Mouse (Mus musculus) MN1 (cell line): ENCODE results near the gene Olfr775.

ENCODE experiments used
- DNase-seq: peaks from one replicate; pipeline ENCODE4 v3.0.0-alpha.2; 2016; ENCODE audit warnings: low spot score

The Olfr775 gene

DNA sequence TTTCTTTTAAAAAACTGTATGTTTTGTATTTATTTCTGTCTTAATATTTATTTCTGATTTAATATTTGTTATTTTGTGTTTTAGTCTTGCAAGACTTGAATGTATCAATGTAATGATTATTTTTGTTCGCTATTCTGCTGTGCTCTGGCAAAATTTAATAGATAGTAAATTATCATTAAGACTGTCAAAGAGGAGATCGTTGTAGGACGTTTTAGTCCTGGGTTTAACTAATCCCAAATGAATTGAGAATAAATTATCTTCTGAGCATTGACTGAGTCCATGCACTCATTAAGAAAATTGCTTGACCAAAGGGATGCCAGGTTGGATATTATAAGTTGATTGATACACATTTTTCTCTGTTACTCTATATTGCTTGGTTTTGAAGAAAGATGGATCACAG is at the start of gene Olfr775:
Gene Olfr775 (plus strand): TSS at position 301 of the 400 bp plus-strand sequence.
- no peak for DNase-seq

DNA sequence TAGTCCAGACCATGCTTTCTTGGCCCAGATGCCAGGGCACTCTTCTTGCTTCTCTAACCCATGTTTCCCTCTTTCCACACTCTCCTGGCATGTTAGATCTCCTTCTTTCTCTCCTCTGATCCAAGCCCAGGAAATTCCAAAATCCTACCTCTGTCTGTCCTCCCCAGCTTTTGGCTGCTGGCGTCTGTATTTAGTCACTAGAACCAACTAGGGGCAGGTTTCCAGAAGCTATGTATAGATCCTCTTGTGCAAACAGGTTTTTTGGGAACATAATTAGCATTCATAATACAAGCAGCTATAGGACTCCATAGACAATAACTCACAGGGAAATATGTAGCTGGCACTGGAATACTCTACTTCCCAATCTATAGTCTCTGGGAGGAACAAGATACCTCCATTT is 17.5 kb upstream of the Olfr775 start:
- DNase-seq, result no peak

DNA sequence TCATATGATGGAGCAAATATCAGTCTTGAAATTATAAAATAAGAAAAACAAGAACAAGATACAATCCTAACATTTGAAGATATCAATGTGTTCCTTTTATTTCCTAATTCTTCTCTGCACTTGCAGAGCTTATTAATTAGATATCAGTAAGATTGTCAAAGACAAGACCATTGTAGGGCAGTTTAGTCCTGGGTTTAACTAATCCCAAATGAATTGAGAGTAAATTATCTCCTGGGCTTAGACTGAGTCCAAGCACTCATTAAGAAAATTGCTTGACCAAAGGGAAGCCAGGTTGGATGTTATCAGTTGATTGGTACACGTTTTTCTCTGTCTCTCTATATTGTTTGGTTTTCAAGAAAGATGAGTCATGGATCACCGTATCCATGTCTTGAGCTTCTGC is 12.3 kb upstream of the Olfr775 start, which contains the start of gene Olfr774:
Gene Olfr774 (plus strand): TSS at position 301 of the 400 bp plus-strand sequence.
- DNase-seq, result no peak

DNA sequence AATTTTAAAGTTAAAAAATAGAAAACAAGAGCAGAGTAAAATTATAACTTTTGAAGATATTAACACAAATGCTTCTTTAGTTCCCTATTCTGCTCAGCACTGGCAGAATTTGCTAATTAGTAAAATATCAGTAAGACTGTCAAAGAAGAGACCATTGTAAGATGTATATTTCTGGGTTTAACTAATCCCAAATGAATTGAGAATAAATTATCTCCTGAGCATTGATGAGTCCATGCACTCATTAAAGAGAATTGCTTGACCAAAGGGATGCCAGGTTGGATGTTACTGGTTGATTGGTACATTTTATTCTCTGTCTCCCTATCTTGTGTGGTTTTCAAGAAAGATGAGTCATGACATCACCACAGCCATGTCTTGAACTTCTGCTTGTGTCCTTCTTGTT is 10.6 kb downstream of the Olfr775 start, which contains the start of gene Olfr776:
Gene Olfr776 (plus strand): TSS at position 301 of the 400 bp plus-strand sequence.
- DNase-seq, result no peak

DNA sequence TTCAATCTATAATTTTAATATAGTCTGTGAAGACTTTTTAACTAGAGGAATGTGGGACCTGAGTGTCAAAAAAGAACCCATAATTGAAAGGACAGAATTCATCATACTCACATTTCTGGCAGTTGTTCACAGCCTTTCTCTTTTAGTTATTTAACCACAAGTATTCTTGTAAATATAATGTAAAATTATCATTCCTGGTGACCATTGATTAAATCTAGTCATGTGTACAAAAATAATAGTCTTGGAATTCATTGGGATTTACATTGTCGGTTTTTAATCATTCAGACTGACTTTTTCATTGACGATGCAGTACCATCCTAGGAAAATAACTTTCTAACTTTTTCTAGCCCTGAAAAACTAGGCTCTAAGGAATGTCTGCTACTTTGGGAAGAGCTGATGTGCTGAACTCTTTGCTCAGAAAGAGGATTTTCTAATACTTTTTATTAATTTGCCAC is 22.9 kb downstream of the Olfr775 start, which contains the start of gene Olfr777:
Gene Olfr777 (minus strand): TSS at position 405 of the 455 bp plus-strand sequence.
- DNase-seq, result no peak
